Mouse (Mus musculus) midbrain, embryonic 12.5 days (tissue): ENCODE results near the gene Plcz1. TPM values are rescaled to one million over a fixed set of nuclear protein-coding genes. Genes with fewer than 3 reads are reported as not detected.

ENCODE experiments used
- polyA plus RNA-seq: library from polyadenylated mRNA; unstranded; fragments of >200 nt; fragmentation: Nextera tagmentation; extraction: Ambion mirVana; gene quantifications from 2 replicates; pipeline ENCODE4 v1.2.1, GENCODE M21; 2016

Plcz1 gene
- polyA plus RNA-seq, 1 experiment from 2014 or later = not detected

Other genes starting within 250 kb of the Plcz1 start
- gene Capza3, start 205 bp downstream of the Plcz1 start, polyA plus RNA-seq = not detected in 2 replicates